Mouse (Mus musculus): ENCODE data around the gene Exoc8.

Gene Exoc8

DNA sequence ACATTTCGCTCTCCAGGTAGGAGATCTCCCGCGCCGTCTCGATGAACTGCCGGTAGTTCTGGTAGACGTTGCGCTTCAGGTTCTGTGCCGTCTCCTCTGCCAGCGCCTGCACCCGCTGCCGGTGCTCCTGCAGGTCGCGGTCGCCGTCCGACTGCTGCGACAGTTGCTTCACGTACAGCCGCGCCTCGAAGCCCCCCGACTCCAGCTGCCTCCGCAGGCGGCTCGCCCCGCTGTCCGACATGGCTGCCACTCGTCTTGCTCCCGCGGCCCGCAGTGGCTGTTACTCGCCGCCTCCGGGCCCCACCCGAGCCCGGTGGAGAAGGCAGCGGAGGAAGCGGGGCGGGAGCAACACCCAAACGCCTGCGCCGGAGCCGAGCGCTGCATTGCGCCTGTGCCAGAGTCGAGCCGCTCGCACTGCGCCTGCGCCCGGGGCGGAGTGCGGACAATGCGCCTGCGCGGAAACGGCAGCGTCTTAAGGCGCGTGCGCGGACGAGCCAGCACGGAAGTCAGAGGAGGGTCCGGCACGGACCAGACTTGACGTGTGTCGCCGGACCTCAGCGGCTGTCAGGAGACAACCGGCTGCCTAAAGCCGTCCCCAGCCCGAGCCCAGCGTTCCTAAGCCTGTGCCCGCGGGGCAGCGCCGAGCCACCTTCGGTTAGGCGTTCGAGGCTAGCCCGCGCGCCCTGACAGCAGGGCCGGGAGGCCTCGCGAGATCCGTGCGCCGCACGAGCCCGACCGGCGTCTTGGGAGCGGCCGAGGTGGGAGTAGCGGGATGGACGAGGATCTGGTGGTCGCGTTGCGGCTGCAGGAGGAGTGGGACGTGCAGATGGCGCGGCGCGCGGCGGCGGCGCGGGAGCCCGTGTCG lies at the start of gene Exoc8, which contains the start of gene Sprtn:
Gene Exoc8 (minus strand): TSS at position 320 of the 865 bp plus-strand sequence.
Gene Sprtn (plus strand): TSS at position 501 of the 865 bp plus-strand sequence.
- DNase-seq (ENCODE audit: extremely low read depth, low read depth) = peak; percentile 66

DNA sequence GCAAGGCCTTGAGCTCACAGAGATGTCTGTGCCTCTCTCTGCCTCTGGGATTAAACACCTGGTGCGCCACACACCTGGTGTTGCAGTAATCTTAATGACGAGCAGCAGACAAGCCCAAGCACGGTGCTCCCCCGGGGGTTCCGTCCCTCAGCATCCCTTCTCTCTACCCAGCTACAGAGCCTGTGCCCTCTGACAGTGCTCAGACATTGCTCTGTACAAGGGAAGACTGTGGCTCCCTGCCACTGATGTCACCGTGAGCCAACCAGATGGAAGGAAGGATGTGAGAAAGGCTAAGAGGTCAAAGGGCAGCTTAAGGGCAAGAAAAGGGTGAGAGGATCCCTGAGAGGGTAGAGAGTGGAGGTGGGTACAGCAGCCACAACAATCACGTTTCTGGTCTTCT lies 46.9 kb upstream of the Exoc8 start:
- no peak for DNase-seq (ENCODE audit: extremely low read depth, low read depth)

DNA sequence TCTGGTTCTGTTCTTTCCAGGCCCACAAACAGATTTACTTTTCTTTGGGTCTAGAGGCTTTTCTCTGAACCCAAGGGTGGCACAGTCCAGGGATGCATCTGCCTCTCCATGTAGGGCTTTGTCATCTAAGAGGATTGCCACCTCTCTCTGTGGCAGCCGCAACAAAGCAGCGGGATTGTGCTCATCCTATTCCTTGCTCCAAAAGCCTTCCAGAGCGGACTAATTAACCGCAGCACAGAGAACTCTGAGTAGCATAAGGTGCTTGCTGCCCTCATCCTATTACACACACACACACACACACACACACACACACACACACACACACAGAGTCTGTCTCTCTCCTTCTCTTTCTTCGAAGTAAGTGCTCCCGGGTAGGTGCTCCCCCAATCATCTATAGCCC lies 46.3 kb upstream of the Exoc8 start:
- DNase-seq (ENCODE audit: extremely low read depth, low read depth) = no peak

DNA sequence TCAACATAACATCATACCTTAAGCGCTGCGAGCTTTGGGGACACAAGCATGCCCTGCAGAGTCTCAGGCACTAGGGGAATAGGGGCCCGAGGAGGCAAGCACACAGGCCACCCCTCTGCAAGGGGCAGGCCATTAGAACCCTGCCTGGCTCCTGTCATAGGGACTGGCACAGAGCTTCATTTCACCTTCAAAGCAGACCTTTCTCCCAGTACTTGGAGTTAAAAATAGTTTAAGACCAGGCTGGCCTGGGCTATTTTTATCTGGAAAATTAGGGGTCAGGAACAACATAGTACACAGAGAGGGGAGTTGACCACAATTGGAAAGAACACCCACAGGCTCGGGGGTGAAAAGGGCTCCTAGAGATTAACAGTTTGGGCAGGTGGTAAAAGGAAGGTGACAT lies 39.8 kb upstream of the Exoc8 start:
- DNase-seq (ENCODE audit: extremely low read depth, low read depth) = no peak

DNA sequence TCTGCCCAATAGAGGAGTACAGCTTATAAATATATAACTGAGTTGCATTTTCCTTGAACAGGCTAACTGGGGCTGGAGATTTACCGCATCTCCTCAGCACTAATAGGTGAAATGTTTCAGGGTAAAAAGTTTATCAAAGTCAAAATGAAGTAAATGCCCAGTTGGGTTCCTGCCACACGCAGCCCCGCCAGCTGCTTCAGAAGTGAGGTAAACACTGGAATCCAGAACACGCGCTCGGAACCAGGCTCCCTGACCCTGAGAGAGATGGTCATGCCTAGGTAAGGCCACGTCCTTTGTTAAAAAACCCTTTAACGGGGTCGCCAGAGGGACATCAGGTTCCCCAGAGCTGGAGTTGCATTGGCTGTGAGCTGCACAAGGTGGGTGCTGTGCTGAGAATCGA lies 39.2 kb upstream of the Exoc8 start:
- no peak for DNase-seq (ENCODE audit: extremely low read depth, low read depth)

DNA sequence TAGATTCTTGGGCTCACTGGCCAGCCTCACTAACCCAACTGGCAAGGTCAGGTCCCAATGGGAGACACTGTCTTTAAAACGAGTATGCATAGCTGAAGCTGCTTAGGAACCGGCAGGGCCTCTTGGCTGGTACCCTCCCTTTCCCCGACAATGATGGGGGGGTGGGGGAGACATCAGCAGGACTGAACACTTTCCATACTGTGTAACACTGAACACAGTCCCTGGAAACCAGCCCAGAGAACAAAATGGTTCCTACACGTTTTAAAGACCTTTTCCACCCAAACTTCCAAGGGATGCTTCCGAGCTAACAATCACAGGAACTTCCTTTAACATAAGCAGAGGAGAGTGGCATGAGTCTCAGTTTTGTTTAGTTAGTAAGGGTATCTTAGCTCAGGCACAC lies 37.6 kb upstream of the Exoc8 start:
- DNase-seq (ENCODE audit: extremely low read depth, low read depth) = no peak

DNA sequence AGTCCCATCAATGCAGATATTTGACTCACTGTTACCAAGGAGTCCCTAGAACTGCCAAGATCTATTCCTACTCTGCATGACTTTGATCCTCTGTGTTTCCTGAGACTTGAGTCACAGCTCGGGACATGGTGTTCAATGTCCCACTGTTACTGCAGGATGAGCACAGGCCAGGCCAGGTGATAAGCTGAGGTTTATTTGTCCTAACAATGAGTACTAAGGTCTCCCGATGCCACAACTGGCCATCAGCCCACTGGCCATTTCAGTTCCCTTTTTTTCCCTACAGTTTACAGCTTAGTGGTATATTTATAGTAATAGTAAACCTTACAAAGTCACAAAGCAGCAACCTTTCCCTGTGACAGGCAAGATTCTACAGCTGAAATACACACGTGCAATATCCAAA lies 34.9 kb upstream of the Exoc8 start:
- no peak for DNase-seq (ENCODE audit: extremely low read depth, low read depth)

DNA sequence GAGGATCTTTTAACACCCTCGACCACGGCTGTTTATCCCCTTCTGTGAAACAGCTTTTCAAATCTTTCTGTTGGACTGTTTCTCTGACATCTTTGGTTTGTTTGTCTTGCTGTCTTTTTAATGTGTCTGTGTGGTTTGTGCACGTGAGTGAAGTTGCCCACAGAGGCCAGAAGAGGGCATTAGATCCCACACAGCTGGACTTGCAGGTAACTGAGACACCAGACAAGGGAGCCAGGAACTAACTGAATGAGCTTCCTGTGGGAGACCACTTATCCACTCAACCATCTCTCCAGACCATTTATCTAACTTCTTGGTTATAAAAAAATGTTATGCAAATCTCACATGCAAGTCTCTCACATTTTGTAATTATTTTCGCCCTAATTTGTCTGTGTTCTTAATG lies 33.1 kb upstream of the Exoc8 start:
- no peak for DNase-seq (ENCODE audit: extremely low read depth, low read depth)

DNA sequence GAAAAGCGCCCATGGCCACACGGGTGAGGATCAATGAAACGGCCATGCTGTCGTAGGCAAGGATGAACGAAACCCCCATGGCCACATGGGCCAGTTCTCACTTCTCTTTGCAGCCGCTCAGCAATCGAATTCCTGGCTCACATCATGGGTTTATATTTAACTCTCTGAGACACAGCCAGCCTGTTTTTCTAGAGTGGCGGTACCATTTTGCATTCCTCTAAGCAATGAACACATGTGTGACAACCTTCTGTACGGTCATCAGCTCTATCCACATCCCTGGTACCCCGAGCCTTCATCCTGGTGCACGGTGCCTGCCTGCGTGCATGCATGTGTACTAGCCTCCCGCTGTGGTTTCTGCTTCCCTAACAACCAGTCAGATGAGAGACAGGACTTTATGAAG lies 32.6 kb upstream of the Exoc8 start:
- no peak for DNase-seq (ENCODE audit: extremely low read depth, low read depth)

DNA sequence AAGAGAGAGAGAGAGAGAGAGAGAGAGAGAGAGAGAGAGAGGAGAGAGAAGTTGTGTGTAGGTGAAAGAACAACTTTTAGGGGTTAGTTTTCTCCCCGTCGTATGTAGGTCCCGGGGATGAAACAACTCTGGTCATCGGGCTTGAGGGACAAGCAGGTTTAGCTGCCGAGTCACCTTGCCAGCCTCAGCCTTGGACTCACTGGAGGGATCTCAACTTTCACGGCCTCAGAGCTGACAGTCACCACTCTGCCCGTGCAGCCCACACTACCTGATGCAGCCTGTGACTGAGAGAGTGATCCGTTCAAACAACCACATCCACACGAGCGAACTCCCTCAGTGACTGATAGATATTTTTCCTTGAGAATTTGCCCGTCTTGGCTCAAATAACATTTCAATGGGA lies 31.5 kb upstream of the Exoc8 start:
- DNase-seq (ENCODE audit: extremely low read depth, low read depth) = no peak

DNA sequence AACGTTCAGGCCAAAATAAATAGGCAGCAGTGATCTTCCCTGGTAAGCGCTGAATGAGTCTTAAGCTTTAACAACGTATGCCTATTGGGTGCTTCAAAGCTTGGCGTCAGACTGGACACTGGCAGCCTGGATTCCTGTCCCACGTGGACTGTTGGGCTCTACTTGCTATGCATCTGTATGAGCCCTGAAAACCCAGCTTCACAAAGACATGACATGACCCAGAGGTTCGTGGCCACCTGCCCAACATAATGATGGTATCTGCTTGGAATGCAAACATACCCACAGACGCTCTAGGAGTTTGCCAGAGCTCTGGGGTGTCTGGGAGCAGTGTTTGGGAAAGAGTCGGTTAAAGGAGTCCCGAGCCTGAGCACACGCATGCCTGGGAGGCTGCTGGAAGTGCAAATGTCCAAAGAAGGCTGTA lies 28.9 kb upstream of the Exoc8 start:
- no peak for DNase-seq (ENCODE audit: extremely low read depth, low read depth)

DNA sequence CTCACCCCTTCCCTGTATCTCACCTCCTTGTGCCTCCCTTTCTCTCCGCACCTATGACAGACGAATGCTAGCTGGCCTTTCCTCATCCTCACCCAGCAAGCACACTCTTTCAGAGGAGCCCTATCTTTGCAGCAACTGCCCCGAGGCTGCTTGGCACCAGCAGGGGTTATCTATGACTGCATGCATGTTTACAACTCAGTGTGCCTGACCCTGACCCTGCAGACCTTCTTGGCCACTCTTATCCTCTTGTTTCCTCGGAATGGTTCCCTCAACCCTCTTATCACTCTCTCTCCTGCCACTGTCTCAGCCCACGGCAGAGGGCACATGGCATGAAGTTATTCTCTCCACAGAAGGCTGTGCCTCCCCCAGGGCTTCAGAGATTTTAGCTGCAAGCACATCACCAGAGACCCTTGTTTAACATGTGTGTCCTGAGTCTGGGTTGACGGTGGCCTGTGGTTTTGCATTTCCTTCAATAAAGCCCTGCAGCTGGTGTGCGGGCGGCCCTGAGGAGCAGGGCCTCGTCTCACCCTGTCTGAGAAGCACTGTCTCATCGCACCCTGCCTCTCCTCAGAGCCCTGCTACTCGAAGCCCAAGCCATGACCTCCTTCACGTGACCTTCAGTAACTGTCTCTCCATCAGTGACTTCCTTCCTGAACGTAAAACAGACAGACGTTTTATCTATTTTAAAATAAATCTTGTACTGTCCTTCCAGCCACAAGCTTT lies 28.2 kb upstream of the Exoc8 start:
- DNase-seq (ENCODE audit: extremely low read depth, low read depth) = no peak

DNA sequence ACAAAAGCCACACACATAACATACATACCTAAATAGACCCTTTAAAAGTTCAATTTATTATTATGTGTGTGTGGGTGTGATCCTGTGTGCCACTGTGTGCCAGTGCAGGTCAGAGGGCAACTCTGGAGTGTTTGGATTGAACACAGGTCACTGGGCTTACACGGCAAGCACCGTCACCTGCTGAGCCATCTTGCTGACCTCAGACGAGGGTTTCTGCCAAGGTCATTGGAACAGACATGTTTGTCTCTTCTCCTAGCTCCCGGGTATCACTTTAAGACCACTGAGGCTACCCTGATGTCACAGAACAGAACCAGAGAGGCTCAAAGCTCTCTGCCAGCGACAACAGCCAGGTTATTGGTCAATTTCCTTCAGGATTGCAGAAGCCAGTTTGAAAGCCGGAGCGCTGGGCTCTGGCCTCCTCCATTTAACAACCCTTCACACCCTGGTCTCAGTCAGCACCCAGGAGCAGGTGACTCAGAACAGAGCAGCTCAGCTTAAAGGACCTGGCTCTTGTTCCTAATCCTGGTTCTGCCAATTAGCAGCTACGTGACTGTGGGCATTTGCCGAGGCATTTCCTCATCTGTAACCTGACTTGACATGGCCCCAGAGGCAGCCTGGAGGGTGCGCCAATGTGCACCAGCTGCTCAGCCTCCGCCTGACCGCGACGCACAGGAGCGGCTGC lies 26.6 kb upstream of the Exoc8 start:
- DNase-seq (ENCODE audit: extremely low read depth, low read depth) = no peak

DNA sequence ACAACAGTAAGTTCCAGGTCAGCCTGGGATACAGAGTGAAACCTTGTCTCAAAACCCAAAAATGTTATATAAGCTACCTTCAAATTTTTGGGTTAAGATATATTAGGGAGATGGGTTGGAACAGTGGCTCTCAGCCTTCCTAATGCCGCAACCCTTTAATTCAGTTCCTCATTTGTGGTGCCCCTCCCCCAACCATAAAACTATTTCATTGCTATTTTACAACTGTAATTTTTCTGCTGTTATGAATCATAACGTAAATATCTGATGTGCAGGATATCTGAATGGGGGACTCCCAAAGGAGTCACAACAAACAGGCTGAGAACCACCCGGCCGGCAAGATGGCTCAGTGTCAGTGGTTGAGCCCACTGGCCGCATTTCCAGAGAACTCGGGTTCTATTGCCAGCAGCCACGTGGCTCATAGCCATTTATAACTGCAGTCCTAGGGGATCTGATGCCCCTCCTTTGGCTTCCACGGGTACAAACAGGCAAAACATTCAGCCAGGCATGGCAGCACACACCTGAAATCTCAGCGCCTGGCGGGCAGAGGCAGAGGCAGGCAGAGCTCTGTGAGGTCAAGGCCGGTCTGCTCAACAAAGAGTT lies 25.1 kb upstream of the Exoc8 start:
- DNase-seq (ENCODE audit: extremely low read depth, low read depth) = peak; percentile 25

DNA sequence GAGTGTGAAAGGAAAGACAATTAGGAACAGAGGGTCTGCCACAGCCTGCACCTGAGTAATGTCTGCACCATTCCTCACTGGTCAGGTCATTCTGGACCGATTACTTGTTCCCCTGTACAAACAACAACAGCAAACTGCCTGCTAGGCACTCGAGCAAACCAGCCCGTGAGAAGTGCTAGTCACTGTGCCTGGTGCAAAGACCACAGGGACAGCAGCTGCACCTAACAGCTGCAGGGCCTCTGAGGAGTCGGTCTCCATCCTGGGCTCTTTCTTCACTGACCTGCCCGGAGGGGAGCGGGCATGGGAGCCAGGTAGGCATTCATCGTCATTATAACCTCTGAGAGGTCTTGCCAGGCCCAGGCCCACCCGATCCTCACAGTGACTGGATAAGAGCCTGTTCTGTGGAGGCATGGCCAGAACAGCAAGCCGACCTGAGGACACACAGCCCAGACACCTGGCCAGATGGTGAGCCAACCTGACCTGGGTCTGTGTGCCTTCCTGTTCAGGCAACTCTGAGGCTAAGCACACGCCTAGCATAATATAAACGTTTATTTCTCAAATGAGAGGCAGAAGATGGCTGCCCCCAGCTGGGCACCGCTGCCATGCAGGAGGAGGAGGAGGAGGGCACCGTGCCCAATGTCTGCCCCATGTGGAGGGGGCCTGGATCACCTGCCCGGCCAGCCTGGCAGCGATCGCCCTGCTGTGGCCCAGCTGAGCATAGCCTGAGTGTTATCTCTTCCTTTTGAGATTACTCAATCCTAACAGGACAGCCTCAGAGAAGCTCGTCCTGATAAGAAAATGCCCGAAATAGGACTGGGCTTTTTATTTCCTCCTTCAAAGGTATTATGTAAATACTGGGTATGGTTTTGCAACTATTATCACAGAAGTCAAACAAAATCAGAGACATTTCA lies 24.1 kb upstream of the Exoc8 start:
- no peak for DNase-seq (ENCODE audit: extremely low read depth, low read depth)

DNA sequence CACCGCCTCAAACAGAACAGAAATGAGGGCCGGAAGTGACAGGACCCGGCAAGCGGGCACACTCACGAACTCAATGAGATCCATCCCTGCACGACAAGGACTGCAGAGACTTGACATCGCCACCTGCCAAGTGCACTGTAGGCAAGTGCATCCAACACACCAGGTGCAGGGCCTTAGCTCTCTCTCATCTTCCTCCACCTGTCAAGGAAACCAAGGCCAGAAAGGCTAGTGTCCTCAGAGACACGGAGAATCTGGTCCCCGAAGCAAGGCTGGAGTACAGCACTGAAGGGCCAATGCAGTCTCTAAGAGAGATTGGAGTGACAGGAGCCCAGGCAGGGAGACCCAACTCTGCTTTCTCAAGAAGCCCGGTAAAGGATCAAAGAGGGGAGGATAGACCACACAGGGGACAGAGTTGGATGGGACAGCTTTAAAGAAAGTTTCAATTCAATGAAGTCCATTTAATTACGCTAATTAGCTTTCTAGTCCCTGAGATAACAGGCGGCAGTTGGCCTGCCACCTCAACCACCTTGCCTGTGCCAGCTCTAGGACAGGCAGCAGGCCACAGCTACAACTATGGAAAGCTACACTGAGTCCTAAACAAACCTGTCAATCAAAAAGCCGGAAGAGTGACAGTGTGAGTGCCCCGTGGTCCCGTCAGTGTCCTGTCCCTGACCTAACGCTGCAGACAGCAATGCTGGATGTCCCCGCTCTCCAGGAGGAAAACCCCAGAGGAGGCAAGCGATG lies 20.4 kb upstream of the Exoc8 start:
- DNase-seq (ENCODE audit: extremely low read depth, low read depth) = no peak

DNA sequence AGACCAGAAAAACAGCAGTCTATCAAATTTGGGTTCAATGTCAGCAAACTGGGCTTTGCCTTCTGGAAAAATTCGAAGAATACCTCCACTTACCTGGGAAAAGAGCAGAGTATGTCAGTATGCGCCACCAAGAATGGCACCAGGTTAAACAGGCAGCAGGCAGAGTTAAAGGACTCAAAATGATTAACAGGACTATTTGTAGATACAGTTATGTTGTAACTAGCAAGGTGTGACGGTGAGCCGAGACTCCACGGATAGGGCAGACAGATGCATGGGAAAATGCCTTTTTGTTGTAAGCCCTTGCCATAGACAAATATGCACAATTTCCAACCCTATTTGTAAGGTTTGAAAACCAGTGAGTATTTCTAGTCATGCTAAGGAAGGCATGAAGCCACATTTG lies 16.6 kb upstream of the Exoc8 start:
- no peak for DNase-seq (ENCODE audit: extremely low read depth, low read depth)

DNA sequence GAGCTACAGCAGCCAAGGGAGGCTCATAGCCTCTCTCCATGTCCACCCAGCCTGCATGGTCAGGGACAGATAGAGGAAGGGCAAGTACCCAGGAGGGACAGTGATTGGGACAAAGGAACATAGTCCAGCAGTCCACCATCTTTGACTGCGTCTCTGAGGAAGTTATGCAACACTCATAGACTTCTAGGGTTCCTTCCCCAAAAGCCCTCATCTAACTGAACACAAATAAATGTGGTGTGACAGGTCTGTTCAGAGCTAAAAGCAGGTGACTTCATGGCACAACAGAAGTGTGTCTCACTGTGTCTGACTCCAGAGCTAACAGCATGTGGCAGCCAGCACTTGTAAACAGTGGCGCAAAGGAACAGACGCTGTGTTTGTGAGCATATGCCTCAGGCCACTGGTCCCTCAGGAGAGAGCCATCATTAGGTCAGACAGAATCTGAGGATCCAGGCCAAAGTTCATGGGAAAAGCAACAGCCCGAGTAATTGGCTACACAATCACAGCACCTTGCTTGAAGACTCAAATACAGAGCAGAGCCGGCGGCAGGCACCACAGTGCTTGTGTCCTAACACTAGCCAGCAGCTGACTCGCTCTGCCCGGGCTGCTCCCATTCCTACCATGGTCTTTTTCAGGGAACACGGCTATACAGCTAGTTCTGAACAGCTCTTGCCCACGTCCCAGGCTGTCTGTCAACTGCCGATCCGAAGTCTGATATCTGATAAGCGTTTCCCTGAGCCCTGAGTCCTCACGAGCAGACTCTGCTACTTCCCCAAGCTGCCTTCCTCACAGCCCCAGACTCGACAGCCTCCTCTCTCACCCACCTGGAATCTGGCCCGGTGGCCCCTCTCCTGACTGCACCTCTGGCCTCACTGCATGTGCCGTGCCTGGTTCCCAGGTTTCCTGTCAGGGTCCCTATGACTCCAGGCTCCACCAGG lies 14.7 kb upstream of the Exoc8 start:
- DNase-seq (ENCODE audit: extremely low read depth, low read depth) = no peak

DNA sequence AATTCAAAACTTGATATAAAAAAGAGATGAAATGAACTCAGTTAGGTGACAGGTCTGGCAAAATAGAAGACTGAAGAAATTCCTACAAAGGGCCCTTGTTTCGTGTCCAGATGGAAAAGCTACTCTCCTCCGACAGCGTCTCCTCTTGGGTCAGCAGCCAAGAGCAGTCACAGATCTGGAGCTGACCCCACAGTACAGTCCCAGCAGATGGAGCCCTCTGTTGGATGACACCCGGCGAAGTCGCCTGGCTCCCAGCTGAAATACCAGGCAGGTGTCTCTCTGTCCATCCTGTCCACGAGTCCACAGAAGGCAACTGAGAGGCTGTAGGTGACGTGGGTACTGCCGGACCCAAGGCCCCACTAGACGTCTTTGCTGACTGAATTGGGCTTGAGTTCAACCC lies 12.8 kb upstream of the Exoc8 start:
- no peak for DNase-seq (ENCODE audit: extremely low read depth, low read depth)
